ENCODE assay signal across 18 mouse cellular contexts in genomic region chrX:159879455-159879854, GRCm38 (mm10).
"Had no signal": no experiment of that assay in that cellular context is flagged by ENCODE, and none has a peak within 500 bp of the region (broad histone marks: within the 10 kb centered on the region; RNA-seq: fewer than 3 reads in every experiment).

No protein-coding gene starts in this region.

- H3K4me1 ChIP-seq: midbrain, embryonic 12.5 days; neural tube, embryonic 13.5 days; neural tube, embryonic 15.5 days had no signal

- H3K36me3 ChIP-seq: midbrain, embryonic 10.5 days; midbrain, embryonic 12.5 days; neural tube, embryonic 13.5 days; neural tube, embryonic 15.5 days had no signal

- H3K4me3 ChIP-seq: midbrain, embryonic 10.5 days; midbrain, embryonic 12.5 days; myocyte; neural tube, embryonic 13.5 days; neural tube, embryonic 15.5 days had no signal

- H3K9me3 ChIP-seq: midbrain, embryonic 10.5 days; midbrain, embryonic 12.5 days; neural tube, embryonic 13.5 days; neural tube, embryonic 15.5 days had no signal

- H3K9ac ChIP-seq: liver, embryonic 14.5 days; lung, embryonic 14.5 days; midbrain, embryonic 12.5 days; neural tube, embryonic 13.5 days; neural tube, embryonic 15.5 days had no signal

- H3K27ac ChIP-seq: liver, embryonic 14.5 days; midbrain, embryonic 10.5 days; midbrain, embryonic 12.5 days; neural tube, embryonic 13.5 days; neural tube, embryonic 15.5 days had no signal

- DNase-seq: lung, adult 18-20 months; lung, embryonic 14.5 days; lung, postnatal 10 days; lung, postnatal 4 days; midbrain, embryonic 14.5 days; retina, postnatal 1 day; right cerebral cortex, postnatal 14 days; right cerebral cortex, postnatal 4 days; spleen, adult 18-20 months; thymus, adult 2 months; thymus, postnatal 25 days; thymus, postnatal 4 days had no signal
